Mouse (Mus musculus) yolk sac, embryonic 10.5 days (tissue): ENCODE results near the gene Gm13283.
A peak's percentile ranks its signal among the peaks of the same experiment; 100 is the strongest.
"Not testable (repeated sequence)": the region's sequence is repeated elsewhere in the genome, so short reads cannot be mapped to it uniquely, and the experiment has no call there.

Source experiments
- DNase-seq: peaks from one replicate; pipeline ENCODE4 v3.0.0-alpha.2; 2017; ENCODE audit warnings: low spot score

Gm13283 gene

GRCm38 (mm10) chr4:88763384-88764018 is 3.6 kb downstream of the Gm13283 start:
- DNase-seq = peak; percentile 74

DNA sequence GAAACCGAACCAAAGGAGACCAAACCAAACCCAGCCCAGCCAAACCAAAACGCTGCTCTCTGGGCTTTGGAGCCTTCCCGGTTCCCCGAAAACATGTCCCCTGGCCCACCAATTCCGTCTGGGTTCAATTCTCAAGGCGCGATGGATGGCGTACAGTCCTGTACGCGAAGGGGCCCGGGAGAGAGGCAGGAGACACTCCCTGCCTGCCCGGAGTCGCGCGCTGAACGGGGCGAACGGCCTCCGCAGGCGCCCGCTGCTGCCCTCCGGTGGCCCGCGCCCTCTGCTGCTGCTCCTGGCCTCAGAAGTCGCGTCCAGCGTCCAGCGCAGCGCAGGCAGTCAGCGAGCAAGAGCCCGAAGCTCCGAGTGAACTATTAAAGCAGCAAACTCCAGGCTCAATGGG is 13.6 kb downstream of the Gm13283 start, which contains the start of gene Gm13290:
Gene Gm13290, plus strand, starts transcription at position 301 of the 400 bp plus-strand sequence.
- DNase-seq = not testable (repeated sequence)

GRCm38 (mm10) chr4:88776622-88777021 is 16.7 kb downstream of the Gm13283 start, which contains the start of gene Gm13289:
TSS of gene Gm13289 (plus strand) at chr4:88776922.
- not testable (repeated sequence) for DNase-seq

- not testable (repeated sequence) for DNase-seq
Observed at GRCm38 (mm10) chr4:88779550-88779949, 19.6 kb downstream of the Gm13283 start, which contains the start of gene Gm13272. TSS of gene Gm13272 (plus strand) at chr4:88779850.

GRCm38 (mm10) chr4:88780320-88780719 is 20.4 kb downstream of the Gm13283 start:
- DNase-seq = not testable (repeated sequence)

- not testable (repeated sequence) for DNase-seq
Observed at GRCm38 (mm10) chr4:88781831-88782230, 21.9 kb downstream of the Gm13283 start, which contains the start of gene Ifnz. TSS of gene Ifnz (plus strand) at chr4:88782131.

DNA sequence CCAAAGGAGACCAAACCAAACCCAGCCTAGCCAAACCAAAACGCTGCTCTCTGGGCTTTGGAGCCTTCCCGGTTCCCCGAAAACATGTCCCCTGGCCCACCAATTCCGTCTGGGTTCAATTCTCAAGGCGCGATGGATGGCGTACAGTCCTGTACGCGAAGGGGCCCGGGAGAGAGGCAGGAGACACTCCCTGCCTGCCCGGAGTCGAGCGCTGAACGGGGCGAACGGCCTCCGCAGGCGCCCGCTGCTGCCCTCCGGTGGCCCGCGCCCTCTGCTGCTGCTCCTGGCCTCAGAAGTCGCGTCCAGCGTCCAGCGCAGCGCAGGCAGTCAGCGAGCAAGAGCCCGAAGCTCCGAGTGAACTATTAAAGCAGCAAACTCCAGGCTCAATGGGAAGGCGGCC is 22.4 kb downstream of the Gm13283 start:
- not testable (repeated sequence) for DNase-seq

DNA sequence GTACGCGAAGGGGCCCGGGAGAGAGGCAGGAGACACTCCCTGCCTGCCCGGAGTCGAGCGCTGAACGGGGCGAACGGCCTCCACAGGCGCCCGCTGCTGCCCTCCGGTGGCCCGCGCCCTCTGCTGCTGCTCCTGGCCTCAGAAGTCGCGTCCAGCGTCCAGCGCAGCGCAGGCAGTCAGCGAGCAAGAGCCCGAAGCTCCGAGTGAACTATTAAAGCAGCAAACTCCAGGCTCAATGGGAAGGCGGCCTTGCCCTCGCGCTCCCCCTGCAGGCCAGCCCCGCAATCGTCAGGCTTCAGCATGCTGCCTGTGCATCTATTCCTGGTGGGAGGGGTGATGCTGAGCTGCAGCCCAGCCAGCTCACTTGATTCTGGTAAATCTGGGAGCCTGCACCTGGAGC is 25.5 kb downstream of the Gm13283 start, which contains the start of gene Gm13276:
Gene Gm13276, plus strand, starts transcription at position 301 of the 400 bp plus-strand sequence.
- DNase-seq = not testable (repeated sequence)

- DNase-seq = not testable (repeated sequence)
Observed at GRCm38 (mm10) chr4:88788402-88788801, 28.5 kb downstream of the Gm13283 start, which contains the start of gene Gm13277. TSS of gene Gm13277 (plus strand) at chr4:88788632.

DNA sequence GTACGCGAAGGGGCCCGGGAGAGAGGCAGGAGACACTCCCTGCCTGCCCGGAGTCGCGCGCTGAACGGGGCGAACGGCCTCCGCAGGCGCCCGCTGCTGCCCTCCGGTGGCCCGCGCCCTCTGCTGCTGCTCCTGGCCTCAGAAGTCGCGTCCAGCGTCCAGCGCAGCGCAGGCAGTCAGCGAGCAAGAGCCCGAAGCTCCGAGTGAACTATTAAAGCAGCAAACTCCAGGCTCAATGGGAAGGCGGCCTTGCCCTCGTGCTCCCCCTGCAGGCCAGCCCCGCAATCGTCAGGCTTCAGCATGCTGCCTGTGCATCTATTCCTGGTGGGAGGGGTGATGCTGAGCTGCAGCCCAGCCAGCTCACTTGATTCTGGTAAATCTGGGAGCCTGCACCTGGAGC is 31.3 kb downstream of the Gm13283 start, which contains the start of gene Gm13278:
Gene Gm13278, plus strand, starts transcription at position 301 of the 400 bp plus-strand sequence.
- DNase-seq = not testable (repeated sequence)

DNA sequence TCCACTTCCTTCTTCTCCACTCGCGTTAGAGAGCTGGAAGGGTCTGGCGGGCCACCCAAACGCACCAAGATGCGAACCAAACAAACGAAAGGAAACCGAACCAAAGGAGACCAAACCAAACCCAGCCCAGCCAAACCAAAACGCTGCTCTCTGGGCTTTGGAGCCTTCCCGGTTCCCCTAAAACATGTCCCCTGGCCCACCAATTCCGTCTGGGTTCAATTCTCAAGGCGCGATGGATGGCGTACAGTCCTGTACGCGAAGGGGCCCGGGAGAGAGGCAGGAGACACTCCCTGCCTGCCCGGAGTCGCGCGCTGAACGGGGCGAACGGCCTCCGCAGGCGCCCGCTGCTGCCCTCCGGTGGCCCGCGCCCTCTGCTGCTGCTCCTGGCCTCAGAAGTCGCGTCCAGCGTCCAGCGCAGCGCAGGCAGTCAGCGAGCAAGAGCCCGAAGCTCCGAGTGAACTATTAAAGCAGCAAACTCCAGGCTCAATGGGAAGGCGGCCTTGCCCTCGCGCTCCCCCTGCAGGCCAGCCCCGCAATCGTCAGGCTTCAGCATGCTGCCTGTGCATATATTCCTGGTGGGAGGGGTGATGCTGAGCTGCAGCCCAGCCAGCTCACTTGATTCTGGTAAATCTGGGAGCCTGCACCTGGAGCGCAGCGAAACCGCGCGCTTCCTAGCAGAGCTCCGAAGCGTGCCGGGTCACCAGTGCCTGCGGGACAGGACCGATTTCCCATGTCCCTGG is 34.2 kb downstream of the Gm13283 start, which contains the start of gene Gm13275:
Gene Gm13275, plus strand, starts transcription at position 552 of the 740 bp plus-strand sequence.
- not testable (repeated sequence) for DNase-seq

DNA sequence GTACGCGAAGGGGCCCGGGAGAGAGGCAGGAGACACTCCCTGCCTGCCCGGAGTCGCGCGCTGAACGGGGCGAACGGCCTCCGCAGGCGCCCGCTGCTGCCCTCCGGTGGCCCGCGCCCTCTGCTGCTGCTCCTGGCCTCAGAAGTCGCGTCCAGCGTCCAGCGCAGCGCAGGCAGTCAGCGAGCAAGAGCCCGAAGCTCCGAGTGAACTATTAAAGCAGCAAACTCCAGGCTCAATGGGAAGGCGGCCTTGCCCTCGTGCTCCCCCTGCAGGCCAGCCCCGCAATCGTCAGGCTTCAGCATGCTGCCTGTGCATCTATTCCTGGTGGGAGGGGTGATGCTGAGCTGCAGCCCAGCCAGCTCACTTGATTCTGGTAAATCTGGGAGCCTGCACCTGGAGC is 37.2 kb downstream of the Gm13283 start, which contains the start of gene Gm13279:
Gene Gm13279, plus strand, starts transcription at position 301 of the 400 bp plus-strand sequence.
- not testable (repeated sequence) for DNase-seq

DNA sequence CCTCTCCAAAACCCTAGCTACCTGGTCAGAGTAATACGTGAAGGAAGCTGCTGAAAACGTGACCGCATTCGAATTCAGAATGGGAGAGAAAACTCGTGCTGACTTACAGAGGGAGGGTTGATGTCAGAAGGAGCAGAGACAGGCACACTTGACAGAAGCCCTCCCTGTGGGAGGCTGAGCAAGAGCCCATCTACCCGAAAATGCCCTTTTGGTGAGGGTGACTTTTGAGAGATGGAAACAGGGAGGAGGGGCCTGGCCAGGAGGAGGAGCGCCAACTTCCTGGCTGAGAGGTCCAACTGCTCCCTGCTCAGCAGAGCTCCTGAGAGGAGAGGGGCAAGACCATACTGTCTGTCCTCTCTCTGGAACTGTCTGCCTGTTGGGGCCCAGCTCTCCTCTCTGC is 39.4 kb downstream of the Gm13283 start, which contains the start of gene Gm13285:
Gene Gm13285, plus strand, starts transcription at position 301 of the 400 bp plus-strand sequence.
- DNase-seq = not testable (repeated sequence)

GRCm38 (mm10) chr4:88802954-88803353 is 43.0 kb downstream of the Gm13283 start, which contains the start of gene Gm13287:
TSS of gene Gm13287 (plus strand) at chr4:88803254.
- not testable (repeated sequence) for DNase-seq

DNA sequence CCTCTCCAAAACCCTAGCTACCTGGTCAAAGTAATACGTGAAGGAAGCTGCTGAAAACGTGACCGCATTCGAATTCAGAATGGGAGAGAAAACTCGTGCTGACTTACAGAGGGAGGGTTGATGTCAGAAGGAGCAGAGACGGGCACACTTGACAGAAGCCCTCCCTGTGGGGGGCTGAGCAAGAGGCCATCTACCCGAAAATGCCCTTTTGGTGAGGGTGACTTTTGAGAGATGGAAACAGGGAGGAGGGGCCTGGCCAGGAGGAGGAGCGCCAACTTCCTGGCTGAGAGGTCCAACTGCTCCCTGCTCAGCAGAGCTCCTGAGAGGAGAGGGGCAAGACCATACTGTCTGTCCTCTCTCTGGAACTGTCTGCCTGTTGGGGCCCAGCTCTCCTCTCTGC is 45.3 kb downstream of the Gm13283 start, which contains the start of gene Gm13288:
Gene Gm13288, plus strand, starts transcription at position 301 of the 400 bp plus-strand sequence.
- not testable (repeated sequence) for DNase-seq

DNA sequence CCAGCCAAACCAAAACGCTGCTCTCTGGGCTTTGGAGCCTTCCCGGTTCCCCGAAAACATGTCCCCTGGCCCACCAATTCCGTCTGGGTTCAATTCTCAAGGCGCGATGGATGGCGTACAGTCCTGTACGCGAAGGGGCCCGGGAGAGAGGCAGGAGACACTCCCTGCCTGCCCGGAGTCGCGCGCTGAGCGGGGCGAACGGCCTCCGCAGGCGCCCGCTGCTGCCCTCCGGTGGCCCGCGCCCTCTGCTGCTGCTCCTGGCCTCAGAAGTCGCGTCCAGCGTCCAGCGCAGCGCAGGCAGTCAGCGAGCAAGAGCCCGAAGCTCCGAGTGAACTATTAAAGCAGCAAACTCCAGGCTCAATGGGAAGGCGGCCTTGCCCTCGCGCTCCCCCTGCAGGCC is 45.8 kb downstream of the Gm13283 start:
- DNase-seq = not testable (repeated sequence)
